Mouse (Mus musculus) activated CD4-positive, CD25-positive, alpha-beta regulatory T cell, adult 9 weeks (primary cell): ENCODE results near the gene Rsph6a. TPM values are rescaled to one million over a fixed set of nuclear protein-coding genes. Genes with fewer than 3 reads are reported as not detected.

Experiments
- polyA plus RNA-seq: library from polyadenylated mRNA; unstranded; fragments of 100-300 nt; shearing (Covaris generic); gene quantifications from one replicate; pipeline ENCODE4 v1.2.1, GENCODE M21; 2017

The Rsph6a gene
- not detected for polyA plus RNA-seq

DNA sequence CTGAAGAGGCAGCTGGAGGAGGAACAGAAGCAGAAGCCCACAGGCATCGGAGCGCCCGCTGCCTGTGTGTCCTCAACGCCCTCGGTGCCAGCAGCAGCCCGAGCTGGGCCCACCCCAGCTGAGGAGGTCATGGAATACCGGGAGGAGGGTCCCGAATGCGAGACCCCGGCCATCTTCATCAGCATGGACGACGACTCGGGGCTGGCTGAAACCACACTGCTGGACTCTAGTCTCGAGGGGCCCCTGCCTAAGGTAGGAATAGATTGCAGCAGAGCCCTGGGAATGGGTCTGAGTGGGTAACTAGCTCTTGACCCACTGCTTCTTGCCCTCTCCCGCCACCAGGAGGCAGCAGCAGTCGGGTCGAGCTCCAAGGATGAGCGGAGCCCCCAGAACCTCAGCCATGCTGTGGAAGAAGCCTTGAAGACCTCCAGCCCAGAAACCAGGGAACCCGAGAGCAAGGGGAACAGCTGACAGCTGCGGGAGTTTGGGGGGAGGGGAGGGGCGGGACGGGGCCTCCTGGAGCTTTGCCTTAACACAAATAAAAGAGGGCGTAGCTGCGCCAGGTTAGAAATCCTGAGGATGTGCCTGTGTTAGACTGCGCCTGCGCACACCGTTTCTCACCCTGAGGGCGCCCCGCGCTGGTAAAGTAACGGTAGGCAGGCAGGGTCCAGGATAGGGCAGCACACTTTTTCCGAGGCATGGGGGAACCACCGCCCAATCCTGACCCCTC, at the start of gene Rsph6a:
Gene Rsph6a (plus strand): TSS at position 644 of the 730 bp plus-strand sequence.

DNA sequence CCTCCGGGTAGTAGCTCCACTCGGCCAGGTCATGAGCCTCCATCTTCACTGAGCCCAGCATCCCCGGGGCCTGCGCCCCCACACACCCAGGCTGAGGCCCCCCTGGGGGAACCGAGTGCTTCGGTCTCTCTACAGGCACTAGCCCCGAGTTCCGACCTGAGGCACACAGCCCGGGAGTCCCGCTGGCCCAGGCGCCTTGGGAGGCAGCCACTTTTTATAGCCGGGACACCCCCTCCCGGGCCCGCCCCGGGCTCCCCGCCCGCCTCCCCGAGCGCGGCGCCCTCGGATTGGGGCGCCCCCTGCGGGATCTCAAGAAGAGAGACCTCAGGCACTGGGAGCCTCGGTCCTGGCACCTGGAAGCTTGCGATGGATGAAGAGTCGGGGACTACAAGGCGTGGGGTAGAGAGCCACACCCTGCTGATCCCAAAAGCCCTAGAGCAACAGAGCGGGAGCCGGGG, 31.1 kb upstream of the Rsph6a start, which contains the start of gene Foxa3:
Gene Foxa3 (minus strand): TSS at position 182 of the 458 bp plus-strand sequence.

DNA sequence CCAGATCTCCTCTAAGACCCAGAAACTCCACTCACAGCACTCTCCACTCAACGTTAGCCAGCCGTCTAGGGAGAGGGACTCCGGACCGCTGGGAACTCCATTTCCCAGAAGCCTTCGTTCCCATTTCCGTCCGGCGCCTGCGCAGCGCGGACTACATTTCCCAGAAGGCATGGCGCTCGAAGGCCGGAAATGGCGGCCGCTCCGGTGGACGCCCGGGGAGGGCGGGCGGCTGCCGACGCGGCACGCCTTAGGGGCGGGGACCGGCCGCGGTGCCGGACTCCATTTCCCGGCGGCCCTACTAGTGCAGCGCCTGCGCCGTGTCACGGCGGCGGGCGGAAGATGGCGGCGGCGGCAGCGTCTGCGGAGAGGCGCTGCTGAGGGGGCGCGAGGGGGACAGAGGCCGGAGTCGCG, 30.4 kb upstream of the Rsph6a start, which contains the start of gene Sympk:
Gene Sympk (plus strand): TSS at position 282 of the 411 bp plus-strand sequence.

DNA sequence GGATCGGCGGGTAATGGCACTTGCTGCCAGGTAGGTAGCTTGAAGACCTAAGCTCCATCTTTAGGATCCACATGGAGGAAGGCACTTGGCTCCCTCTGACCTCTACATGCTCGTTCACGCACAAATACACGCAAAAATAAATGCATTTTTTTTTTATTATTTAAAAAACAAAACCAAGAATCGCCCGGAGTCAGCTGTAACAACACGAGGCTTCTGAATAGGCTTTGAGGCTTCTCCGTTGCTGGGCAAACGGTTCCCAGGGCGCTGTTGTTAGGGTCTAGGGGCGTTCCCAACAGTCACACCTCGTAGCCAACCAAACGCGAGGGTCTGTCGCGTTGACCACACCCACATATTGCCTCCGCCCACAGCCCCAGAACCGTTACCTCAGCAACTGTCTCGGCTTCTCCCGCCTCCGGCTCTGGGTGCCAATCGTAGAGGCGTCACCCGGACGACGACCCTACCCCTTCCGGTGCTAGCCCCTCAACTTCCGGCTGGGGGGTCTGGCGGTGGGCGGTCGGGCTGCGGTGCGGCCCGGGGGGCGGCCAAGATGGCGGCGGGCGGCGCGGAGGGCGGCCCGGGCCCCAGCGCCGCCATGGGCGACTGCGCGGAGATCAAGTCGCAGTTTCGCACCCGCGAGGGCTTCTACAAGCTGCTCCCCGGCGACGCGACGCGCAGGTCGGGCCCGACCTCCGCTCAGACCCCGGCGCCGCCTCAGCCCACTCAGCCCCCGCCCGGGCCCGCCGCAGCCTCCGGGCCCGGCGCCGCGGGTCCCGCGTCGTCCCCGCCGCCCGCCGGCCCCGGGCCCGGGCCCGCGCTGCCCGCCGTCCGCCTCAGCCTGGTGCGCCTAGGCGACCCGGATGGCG, 21.5 kb downstream of the Rsph6a start, which contains the start of gene Dmwd:
Gene Dmwd (plus strand): TSS at position 505 of the 863 bp plus-strand sequence.

DNA sequence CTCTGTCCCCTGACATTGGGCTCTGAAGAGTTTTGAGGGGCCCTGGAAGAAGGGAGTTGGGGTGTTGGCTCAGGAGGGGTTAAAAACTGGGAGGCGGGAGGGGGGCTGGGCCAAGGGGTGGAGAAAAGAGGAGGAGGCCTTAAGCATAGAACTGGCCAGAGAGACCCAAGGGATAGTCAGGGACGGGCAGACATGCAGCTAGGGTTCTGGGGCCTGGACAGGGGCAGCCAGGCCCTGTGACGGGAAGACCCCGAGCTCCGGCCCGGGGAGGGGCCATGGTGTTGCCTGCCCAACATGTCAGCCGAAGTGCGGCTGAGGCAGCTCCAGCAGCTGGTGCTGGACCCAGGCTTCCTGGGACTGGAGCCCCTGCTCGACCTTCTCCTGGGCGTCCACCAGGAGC, 29.2 kb downstream of the Rsph6a start, which contains the start of gene Dmpk:
Gene Dmpk (plus strand): TSS at position 149 of the 400 bp plus-strand sequence.

DNA sequence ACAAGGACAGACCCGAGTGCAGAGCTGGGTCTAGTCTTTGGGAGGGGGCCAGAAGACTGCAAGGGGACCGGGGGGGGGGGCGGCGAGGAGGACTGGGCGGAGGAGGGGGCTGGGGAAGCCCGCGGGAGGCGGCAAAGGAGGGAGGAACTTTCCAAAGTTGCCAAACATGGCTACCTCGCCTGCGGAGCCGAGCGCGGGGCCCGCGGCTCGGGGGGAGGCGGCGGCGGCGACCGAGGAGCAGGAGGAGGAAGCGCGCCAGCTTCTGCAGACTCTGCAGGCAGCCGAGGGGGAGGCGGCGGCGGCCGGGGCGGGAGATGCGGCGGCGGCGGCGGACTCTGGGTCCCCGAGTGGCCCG, 40.0 kb downstream of the Rsph6a start, which contains the start of gene Six5:
Gene Six5 (plus strand): TSS at position 124 of the 355 bp plus-strand sequence.

DNA sequence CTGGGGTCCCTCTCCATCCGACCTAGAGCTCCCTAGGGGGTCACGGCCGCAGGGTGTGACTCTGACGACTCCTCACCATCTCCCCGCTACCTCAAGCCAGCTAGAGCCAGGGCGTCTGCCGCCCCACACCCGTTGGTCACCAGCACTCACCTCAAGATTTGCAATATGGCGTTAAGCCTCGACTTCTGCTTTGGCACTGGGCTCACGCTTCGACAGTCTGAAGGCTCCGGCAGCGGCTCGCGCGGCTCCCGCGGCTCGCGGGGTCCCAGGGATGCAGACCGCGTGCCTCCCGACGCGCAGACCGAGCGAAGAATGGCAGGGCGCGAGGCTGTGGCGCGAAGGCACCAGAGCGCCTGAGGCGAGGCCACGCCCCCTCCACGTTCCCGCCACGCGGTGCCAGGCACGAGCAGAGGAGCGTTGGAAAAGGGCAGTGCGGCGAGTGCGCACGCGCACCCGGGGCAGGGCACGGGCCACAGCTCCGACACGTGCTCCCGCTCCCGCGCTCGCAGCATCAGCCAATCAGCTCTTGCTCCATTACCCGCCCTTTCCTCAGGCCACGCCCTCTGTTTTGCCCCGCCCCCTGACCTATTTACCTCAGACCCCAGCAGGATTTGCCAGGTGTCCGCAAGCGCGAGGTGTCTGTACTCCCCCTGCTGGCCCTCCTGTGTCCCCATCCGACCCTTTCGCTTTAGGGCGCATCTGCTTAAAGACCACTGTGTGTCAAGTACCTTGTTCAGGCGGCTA, 63.7 kb downstream of the Rsph6a start, which contains the start of gene Gm4969:
Gene Gm4969 (minus strand): TSS at position 341 of the 744 bp plus-strand sequence.

DNA sequence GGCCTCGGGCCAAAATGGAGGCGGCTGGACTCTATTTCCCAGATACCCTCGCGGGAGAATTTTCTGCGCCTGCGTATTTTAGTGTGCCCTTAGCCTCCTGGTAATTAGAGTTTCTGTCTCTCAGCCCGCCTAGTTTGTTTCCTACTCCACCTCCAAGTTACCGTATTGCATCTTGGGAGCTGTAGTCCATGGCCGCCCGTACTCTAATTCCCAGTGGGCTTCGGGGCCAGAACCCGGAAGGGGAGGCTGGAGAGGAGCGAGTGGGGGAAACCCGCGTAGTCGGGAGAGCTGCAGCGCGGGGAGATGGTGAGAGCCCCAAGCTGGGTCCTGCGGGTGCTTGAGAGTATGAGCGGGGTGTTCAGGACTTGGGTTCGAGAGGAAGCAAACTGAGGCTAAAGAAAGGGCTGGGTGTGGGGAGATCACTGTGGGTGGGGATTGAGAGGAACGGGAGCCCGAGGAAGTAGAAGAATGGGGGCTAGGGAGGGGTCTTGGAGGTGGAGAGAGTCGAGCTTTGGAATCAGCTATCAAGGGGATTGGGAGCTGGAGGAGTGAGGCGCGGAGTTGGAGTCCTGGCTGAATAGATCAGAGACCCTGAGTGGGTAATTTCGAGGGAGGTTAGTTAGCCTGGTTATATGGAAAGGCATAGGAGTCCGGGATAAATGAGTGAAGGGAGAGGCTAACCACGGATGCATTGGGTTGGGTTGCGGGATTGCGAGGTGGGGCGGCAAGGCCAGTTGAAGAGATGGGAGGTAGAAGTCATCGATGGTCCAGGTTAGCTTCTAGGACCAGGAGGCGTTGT, 65.3 kb downstream of the Rsph6a start, which contains the start of gene Fbxo46:
Gene Fbxo46 (plus strand): TSS at position 229 of the 799 bp plus-strand sequence.

Other genes with a start within 250 kb of the Rsph6a start
- gene Psg17, start 233.1 kb upstream of the Rsph6a start, polyA plus RNA-seq = not detected
- gene Mill2, start 214.7 kb upstream of the Rsph6a start, polyA plus RNA-seq = not detected
- gene Pglyrp1, start 183.4 kb upstream of the Rsph6a start, polyA plus RNA-seq = 257 TPM
- 36.3 TPM for gene Ccdc61, start 144.3 kb upstream of the Rsph6a start, polyA plus RNA-seq
- gene Nova2, start 128.8 kb upstream of the Rsph6a start, polyA plus RNA-seq = not detected
- gene Nanos2, start 67.3 kb upstream of the Rsph6a start, polyA plus RNA-seq = not detected
- 3.5 TPM for gene Mypop, start 63.4 kb upstream of the Rsph6a start, polyA plus RNA-seq
- gene Irf2bp1, start 50.6 kb upstream of the Rsph6a start, polyA plus RNA-seq = 4.6 TPM
- gene Foxa3, start 31.2 kb upstream of the Rsph6a start, polyA plus RNA-seq = not detected
- 23.2 TPM for gene Sympk, start 30.3 kb upstream of the Rsph6a start, polyA plus RNA-seq
- gene Dmwd, start 21.5 kb downstream of the Rsph6a start, polyA plus RNA-seq = 0.22 TPM
- 1.0 TPM for gene Dmpk, start 29.2 kb downstream of the Rsph6a start, polyA plus RNA-seq
- 0.39 TPM for gene Six5, start 39.9 kb downstream of the Rsph6a start, polyA plus RNA-seq
- gene Gm4969, start 63.7 kb downstream of the Rsph6a start, polyA plus RNA-seq = not detected
- gene Fbxo46, start 65.2 kb downstream of the Rsph6a start, polyA plus RNA-seq = 27.9 TPM
- 9.7 TPM for gene Qpctl, start 94.6 kb downstream of the Rsph6a start, polyA plus RNA-seq
- gene Snrpd2, start 95.0 kb downstream of the Rsph6a start, polyA plus RNA-seq = 51.3 TPM
- gene Gipr, start 111.4 kb downstream of the Rsph6a start, polyA plus RNA-seq = not detected
- gene Eml2, start 121.7 kb downstream of the Rsph6a start, polyA plus RNA-seq = 31.6 TPM
- 0.16 TPM for gene Gpr4, start 157.8 kb downstream of the Rsph6a start, polyA plus RNA-seq
- 25.4 TPM for gene Opa3, start 173.6 kb downstream of the Rsph6a start, polyA plus RNA-seq
- gene Vasp, start 217.1 kb downstream of the Rsph6a start, polyA plus RNA-seq = 333 TPM
- gene Ppm1n, start 225.4 kb downstream of the Rsph6a start, polyA plus RNA-seq = 2.8 TPM
- not detected for gene Rtn2, start 227.9 kb downstream of the Rsph6a start, polyA plus RNA-seq